Mouse (Mus musculus): ENCODE measurements around the gene Dync1i1. TPM values are rescaled to one million over a fixed set of nuclear protein-coding genes. Genes with fewer than 3 reads are reported as not detected.

The Dync1i1 gene
- polyA plus RNA-seq, 1 experiment from 2014 or later: 24.6 TPM

DNA sequence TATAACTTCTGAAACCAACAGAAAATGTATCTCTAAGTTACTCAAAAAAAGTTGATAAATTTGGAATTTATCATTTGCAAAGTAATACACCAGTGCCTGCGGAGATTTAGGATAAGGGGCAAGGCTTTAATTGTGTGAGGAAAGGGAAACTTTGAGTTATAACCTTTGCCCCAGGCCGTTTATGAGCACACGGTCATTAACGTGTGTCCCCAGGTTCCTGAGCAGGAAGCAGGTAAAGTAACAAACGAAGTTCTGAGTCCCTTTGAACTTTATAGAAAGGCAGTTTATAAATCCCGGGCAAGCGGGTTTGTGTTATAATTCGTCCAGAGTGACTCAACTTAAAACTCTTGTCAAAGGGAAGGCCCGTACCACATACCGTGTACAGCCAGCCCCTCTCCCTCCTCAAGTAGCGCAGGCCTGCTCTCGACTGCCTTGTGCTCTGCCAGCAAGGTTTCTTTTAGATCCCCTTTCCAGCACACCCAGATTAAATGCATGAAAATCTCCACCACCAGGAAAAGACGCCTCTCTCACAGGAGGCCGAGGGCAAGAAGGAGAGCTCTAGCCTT is 103.1 kb downstream of the Dync1i1 start:
- no peak for DNase-seq (ENCODE audit: low spot score)
- no peaks in the 10 kb centered on the region for H3K9me3 ChIP-seq (ENCODE audit: control insufficient read depth, low read length)
- H3K4me3 ChIP-seq (replicated peaks; ENCODE audit: low read length): no peak overlapping the region
- H3K27me3 ChIP-seq (ENCODE audit: control insufficient read depth, insufficient read depth, low read length): no peaks in the 10 kb centered on the region
- no peaks in the 10 kb centered on the region for H3K36me3 ChIP-seq (replicated peaks; ENCODE audit: control insufficient read depth, insufficient read depth)
- no peak overlapping the region for H3K4me2 ChIP-seq (replicated peaks)
- no peak overlapping the region for H3K9ac ChIP-seq
- no peaks in the 10 kb centered on the region for H3K4me1 ChIP-seq (replicated peaks; ENCODE audit: control insufficient read depth, insufficient read depth, low read length)
- ATAC-seq (ENCODE audit: low FRiP score): no peak
- WGBS: 78% methylated on average over 14 of the region's 14 CpGs
- H3K27ac ChIP-seq: no peak overlapping the region

DNA sequence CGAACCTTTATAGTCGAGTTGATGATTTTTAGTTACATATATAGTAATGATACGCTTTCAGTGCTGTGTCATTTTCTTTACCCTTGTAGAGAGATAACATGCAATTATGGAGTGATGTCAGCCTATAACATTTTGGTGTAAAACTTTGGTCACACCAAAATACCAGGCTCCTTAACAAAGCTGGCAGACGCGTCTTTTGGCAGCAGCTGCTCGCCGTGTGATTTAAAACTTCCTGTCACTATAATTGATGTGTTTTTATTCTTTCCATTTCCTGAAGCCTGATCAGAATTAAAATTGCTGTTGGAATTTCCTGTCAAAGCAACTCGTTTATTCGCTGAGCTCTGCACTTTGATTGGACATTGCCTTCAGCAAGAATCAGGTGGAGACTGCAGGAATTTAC is 103.7 kb downstream of the Dync1i1 start:
- ATAC-seq (ENCODE audit: low FRiP score) (no peak), DNase-seq (ENCODE audit: low spot score) (peak; percentile 27)
- H3K9ac ChIP-seq: no peak overlapping the region
- no peaks in the 10 kb centered on the region for H3K4me1 ChIP-seq (replicated peaks; ENCODE audit: control insufficient read depth, insufficient read depth, low read length)
- H3K27ac ChIP-seq: no peak overlapping the region
- no peaks in the 10 kb centered on the region for H3K9me3 ChIP-seq (ENCODE audit: control insufficient read depth, low read length)
- no peaks in the 10 kb centered on the region for H3K36me3 ChIP-seq (replicated peaks; ENCODE audit: control insufficient read depth, insufficient read depth)
- no peak overlapping the region for H3K4me3 ChIP-seq (replicated peaks; ENCODE audit: low read length)
- no peak overlapping the region for H3K4me2 ChIP-seq (replicated peaks)
- WGBS: 60% methylated on average over 9 of the region's 9 CpGs
- H3K27me3 ChIP-seq (ENCODE audit: control insufficient read depth, insufficient read depth, low read length): no peaks in the 10 kb centered on the region

DNA sequence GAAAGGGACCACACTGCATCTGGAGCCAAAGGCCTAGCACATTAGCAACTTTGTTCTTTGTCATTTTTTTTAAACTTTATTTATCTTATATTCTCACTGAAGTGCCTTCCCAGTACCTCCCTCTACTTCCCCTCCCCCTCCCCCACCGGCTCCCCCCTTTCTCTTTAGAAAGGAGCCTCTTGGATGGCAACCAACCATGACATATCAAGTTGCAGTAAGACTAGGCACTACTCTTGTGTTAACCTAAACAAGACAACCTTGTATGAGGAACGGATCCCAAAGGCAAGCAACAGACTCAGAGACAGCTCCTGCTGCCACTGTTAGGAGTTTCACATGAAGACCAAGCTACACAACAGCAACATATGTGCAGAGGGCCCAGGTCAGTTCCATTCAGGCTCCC is 105.3 kb downstream of the Dync1i1 start:
- DNase-seq (ENCODE audit: low spot score): no peak
- Histone ChIP-seq H3K4me1 (replicated peaks; ENCODE audit: control insufficient read depth, insufficient read depth, low read length) (no peaks in the 10 kb centered on the region), H3K4me2 (replicated peaks) (no peak overlapping the region), H3K9me3 (ENCODE audit: control insufficient read depth, low read length) (no peaks in the 10 kb centered on the region), H3K9ac (no peak overlapping the region), H3K27ac (no peak overlapping the region), H3K4me3 (replicated peaks; ENCODE audit: low read length) (no peak overlapping the region), H3K36me3 (replicated peaks; ENCODE audit: control insufficient read depth, insufficient read depth) (no peaks in the 10 kb centered on the region), H3K27me3 (ENCODE audit: control insufficient read depth, insufficient read depth, low read length) (no peaks in the 10 kb centered on the region)
- 64% methylated on average over 2 of the region's 2 CpGs for WGBS
- no peak for ATAC-seq (ENCODE audit: low FRiP score)

GRCm38 (mm10) chr6:5831233-5831632 is 105.8 kb downstream of the Dync1i1 start:
- H3K9me3 ChIP-seq (ENCODE audit: control insufficient read depth, low read length): no peaks in the 10 kb centered on the region
- H3K9ac ChIP-seq: no peak overlapping the region
- no peaks in the 10 kb centered on the region for H3K36me3 ChIP-seq (replicated peaks; ENCODE audit: control insufficient read depth, insufficient read depth)
- no peak overlapping the region for H3K4me2 ChIP-seq (replicated peaks)
- H3K27ac ChIP-seq: no peak overlapping the region
- 93% methylated on average over 3 of the region's 3 CpGs for WGBS
- no peaks in the 10 kb centered on the region for H3K4me1 ChIP-seq (replicated peaks; ENCODE audit: control insufficient read depth, insufficient read depth, low read length)
- ATAC-seq (ENCODE audit: low FRiP score): no peak
- no peak overlapping the region for H3K4me3 ChIP-seq (replicated peaks; ENCODE audit: low read length)
- no peaks in the 10 kb centered on the region for H3K27me3 ChIP-seq (ENCODE audit: control insufficient read depth, insufficient read depth, low read length)
- no peak for DNase-seq (ENCODE audit: low spot score)

GRCm38 (mm10) chr6:5832838-5833237 is 107.4 kb downstream of the Dync1i1 start:
- no peak for DNase-seq (ENCODE audit: low spot score)
- H3K36me3 ChIP-seq (replicated peaks; ENCODE audit: control insufficient read depth, insufficient read depth): no peaks in the 10 kb centered on the region
- no peak for ATAC-seq (ENCODE audit: low FRiP score)
- H3K4me3 ChIP-seq (replicated peaks; ENCODE audit: low read length): no peak overlapping the region
- H3K27me3 ChIP-seq (ENCODE audit: control insufficient read depth, insufficient read depth, low read length): no peaks in the 10 kb centered on the region
- H3K9ac ChIP-seq: no peak overlapping the region
- no peaks in the 10 kb centered on the region for H3K4me1 ChIP-seq (replicated peaks; ENCODE audit: control insufficient read depth, insufficient read depth, low read length)
- no peak overlapping the region for H3K27ac ChIP-seq
- WGBS: 97% methylated on average over 2 of the region's 2 CpGs
- no peaks in the 10 kb centered on the region for H3K9me3 ChIP-seq (ENCODE audit: control insufficient read depth, low read length)
- H3K4me2 ChIP-seq (replicated peaks): no peak overlapping the region

- no peak overlapping the region for H3K4me2 ChIP-seq (replicated peaks)
- H3K9ac ChIP-seq: no peak overlapping the region
- no peak overlapping the region for H3K27ac ChIP-seq
- H3K36me3 ChIP-seq (replicated peaks; ENCODE audit: control insufficient read depth, insufficient read depth): no peaks in the 10 kb centered on the region
- no peaks in the 10 kb centered on the region for H3K4me1 ChIP-seq (replicated peaks; ENCODE audit: control insufficient read depth, insufficient read depth, low read length)
- H3K27me3 ChIP-seq (ENCODE audit: control insufficient read depth, insufficient read depth, low read length): no peaks in the 10 kb centered on the region
- 86% methylated on average over 5 of the region's 5 CpGs for WGBS
- no peaks in the 10 kb centered on the region for H3K9me3 ChIP-seq (ENCODE audit: control insufficient read depth, low read length)
- ATAC-seq (ENCODE audit: low FRiP score): no peak
- H3K4me3 ChIP-seq (replicated peaks; ENCODE audit: low read length): no peak overlapping the region
- no peak for DNase-seq (ENCODE audit: low spot score)
Observed at GRCm38 (mm10) chr6:5842466-5842865, 117.0 kb downstream of the Dync1i1 start.

- H3K4me1 ChIP-seq (replicated peaks; ENCODE audit: control insufficient read depth, insufficient read depth, low read length): no peaks in the 10 kb centered on the region
- 97% methylated on average over 5 of the region's 5 CpGs for WGBS
- no peak for DNase-seq (ENCODE audit: low spot score)
- H3K9ac ChIP-seq: no peak overlapping the region
- no peak overlapping the region for H3K4me2 ChIP-seq (replicated peaks)
- no peak for ATAC-seq (ENCODE audit: low FRiP score)
- H3K4me3 ChIP-seq (replicated peaks; ENCODE audit: low read length): no peak overlapping the region
- H3K27me3 ChIP-seq (ENCODE audit: control insufficient read depth, insufficient read depth, low read length): no peaks in the 10 kb centered on the region
- no peaks in the 10 kb centered on the region for H3K9me3 ChIP-seq (ENCODE audit: control insufficient read depth, low read length)
- no peaks in the 10 kb centered on the region for H3K36me3 ChIP-seq (replicated peaks; ENCODE audit: control insufficient read depth, insufficient read depth)
- H3K27ac ChIP-seq: no peak overlapping the region
Observed at GRCm38 (mm10) chr6:5846154-5846553, 120.7 kb downstream of the Dync1i1 start.

DNA sequence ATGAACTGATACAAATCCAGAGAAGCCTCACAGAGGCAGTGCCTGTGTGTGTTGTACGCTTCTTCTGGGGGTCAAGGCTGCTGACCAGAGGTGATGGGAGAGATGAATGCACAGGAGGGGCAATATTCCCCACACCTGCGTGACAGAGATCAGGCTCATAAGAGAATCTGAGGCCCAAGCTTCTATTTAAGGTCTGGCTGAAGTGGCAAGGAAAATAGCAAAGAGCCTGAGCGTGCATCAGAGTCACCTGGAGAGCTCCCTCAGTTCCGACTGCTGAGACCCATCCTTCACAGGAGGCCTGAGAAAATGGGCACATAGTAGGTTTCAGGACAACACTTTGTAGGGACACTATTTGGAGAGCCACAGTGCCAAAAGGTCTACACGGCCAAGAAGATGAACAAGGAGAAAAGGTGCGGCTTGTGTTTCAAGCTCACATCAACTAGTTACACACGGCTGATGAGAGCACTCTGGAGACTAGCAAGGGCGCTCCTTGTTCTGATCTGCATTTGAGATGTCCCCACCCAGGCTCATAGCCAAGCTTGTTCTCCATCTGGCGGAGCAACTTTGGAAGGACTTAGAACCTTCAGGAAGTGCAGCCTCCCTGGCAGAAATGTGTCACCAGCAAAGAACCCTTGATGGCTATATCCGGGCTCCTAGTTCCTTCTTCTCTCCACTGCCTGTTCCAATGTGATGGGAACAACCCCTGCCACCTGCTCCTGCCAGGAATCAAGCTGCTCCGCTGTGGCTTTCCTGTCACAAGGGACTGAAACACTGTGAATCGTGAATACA is 128.8 kb downstream of the Dync1i1 start:
- H3K36me3 ChIP-seq (replicated peaks; ENCODE audit: control insufficient read depth, insufficient read depth): no peaks in the 10 kb centered on the region
- H3K9ac ChIP-seq: no peak overlapping the region
- no peaks in the 10 kb centered on the region; the same call in 1 of the 2 replicates for H3K27me3 ChIP-seq (ENCODE audit: control insufficient read depth, insufficient read depth, low read length)
- no peak overlapping the region for H3K27ac ChIP-seq
- H3K4me2 ChIP-seq (replicated peaks): no peak overlapping the region
- WGBS: 93% methylated on average over 12 of the region's 12 CpGs
- H3K4me1 ChIP-seq (replicated peaks; ENCODE audit: control insufficient read depth, insufficient read depth, low read length): peaks cover 7% of the 10 kb centered on the region; the same call in 1 of the 2 replicates
- no peak for ATAC-seq (ENCODE audit: low FRiP score)
- no peak overlapping the region for H3K4me3 ChIP-seq (replicated peaks; ENCODE audit: low read length)
- no peaks in the 10 kb centered on the region for H3K9me3 ChIP-seq (ENCODE audit: control insufficient read depth, low read length)
- no peak for DNase-seq (ENCODE audit: low spot score)

- Histone ChIP-seq H3K9me3 (ENCODE audit: control insufficient read depth, low read length) (no peaks in the 10 kb centered on the region), H3K27me3 (ENCODE audit: control insufficient read depth, insufficient read depth, low read length) (no peaks in the 10 kb centered on the region; the same call in 1 of the 2 replicates), H3K4me2 (replicated peaks) (no peak overlapping the region), H3K36me3 (replicated peaks; ENCODE audit: control insufficient read depth, insufficient read depth) (no peaks in the 10 kb centered on the region), H3K9ac (no peak overlapping the region), H3K4me3 (replicated peaks; ENCODE audit: low read length) (no peak overlapping the region), H3K4me1 (replicated peaks; ENCODE audit: control insufficient read depth, insufficient read depth, low read length) (peaks cover 8% of the 10 kb centered on the region; the same call in 1 of the 2 replicates), H3K27ac (no peak overlapping the region)
- ATAC-seq (ENCODE audit: low FRiP score): no peak
- DNase-seq (ENCODE audit: low spot score): no peak
- WGBS: 72% methylated on average over 6 of the region's 6 CpGs
Observed at GRCm38 (mm10) chr6:5855526-5855925, 130.1 kb downstream of the Dync1i1 start.

Measured in hindbrain, embryonic 14.5 days (tissue).